Mouse (Mus musculus): ENCODE results near the gene Thsd4.
A peak's percentile ranks its signal among the peaks of the same experiment; 100 is the strongest.
"Not testable (repeated sequence)": the region's sequence is repeated elsewhere in the genome, so short reads cannot be mapped to it uniquely, and the experiment has no call there.

Gene Thsd4

DNA sequence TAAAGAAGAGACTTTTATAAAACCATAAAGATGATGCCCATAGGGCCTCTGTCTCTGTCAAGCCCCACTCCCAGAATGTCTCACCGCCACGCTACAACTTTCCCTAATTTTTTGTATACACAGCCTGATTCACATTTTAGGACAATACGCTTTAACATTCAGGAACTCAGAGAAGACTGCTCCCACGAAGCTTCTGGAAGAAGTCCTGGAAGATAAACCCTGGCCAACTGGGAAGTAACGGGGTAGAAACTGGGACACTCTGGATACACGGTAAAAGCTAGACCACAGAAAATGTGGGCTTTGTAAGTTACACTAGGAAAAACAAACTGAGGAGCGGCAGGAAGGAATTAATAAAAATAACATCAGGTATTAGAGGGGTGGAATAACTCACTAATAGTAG is 318.7 kb downstream of the Thsd4 start:
- DNase-seq = no peak

DNA sequence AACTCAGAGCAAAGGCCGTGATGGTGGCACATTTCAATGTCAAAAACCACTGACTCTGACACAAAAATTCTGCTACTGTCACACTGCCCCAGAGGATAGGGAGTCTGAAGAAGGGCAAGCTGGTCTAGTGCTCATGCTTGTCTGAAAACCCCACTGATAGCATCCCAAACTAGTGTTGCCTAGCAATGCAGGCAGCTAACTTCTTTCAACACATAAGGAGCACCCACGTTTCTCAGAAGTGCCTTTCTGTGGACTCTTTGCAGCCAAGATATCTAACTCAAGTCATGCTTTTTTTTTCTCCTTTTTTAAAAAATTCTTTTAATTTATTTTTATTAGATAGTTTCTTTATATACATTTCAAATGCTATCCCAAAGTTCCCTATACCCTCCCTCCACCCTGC is 321.4 kb downstream of the Thsd4 start:
- DNase-seq = no peak

DNA sequence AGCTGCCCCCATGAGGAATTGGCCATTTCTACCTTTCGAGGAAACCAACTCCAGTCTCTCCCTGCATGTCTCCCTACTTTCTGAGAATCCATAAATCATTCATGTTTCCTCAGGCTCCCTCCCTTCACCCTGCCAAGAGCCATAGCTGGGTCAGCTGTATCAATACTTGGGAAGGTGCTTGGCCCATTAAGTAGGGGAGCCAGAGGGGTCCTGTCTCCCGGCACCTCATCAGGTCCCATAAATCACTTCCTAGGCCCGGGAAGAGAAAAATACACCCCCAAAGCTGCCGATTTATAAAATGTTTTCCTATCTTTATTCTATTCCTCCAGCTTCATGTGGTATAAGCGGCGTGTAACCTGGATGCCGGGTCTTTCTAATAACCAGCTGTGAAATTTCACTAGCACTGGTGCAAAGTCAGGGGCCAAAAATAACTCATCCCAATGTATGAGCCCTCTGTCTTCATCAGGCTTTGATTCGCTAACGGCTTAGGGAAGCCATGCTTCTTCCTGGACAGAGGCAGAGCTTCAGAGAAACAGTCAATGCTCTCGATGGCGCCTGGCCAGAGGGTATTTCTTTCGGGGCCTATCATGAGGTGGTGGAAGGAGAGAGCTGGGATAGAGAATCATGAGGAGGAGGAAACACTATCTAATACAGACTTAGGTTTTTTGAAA is 323.2 kb downstream of the Thsd4 start:
- peak; percentile 8 to 24 for DNase-seq

DNA sequence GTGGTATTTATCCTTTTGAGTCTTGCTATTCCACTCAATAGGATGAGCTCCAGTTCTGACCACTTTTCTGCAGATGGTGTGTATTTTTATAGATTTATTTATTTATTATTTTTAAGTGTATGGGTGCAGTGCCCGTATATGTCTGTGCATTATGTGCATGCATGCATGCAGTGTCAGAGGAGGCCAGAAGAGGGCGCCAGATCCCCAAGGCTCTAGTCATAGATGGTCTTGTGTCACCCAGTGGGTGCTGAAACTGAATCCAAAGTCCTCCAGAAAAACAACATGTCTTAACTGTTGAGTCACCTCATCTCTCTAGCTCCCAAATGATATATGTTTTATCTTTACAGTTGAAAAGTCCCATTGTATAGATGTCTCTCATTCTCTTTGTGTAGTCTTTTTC is 326.3 kb downstream of the Thsd4 start:
- peak in 1 of 2 experiments; percentile 17 for DNase-seq

DNA sequence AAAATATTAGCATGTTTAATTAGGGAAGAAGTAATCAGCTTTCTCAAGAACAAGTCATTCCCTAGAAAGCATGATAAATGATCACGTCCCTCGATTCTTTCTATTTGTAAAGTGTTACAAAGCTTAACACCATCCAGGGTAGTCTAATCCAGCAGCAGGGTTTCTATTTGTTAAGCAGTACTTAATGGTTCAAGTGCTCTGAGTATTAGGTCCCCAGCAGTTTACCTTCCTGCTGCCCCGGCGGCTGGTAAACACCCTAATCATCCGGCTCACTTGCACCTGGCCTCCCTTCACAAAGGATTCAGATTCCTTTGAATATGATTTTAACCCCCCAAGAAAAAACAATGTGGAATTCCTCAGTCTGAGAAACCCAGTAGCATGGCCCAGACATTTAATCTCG is 326.9 kb downstream of the Thsd4 start:
- DNase-seq = no peak

DNA sequence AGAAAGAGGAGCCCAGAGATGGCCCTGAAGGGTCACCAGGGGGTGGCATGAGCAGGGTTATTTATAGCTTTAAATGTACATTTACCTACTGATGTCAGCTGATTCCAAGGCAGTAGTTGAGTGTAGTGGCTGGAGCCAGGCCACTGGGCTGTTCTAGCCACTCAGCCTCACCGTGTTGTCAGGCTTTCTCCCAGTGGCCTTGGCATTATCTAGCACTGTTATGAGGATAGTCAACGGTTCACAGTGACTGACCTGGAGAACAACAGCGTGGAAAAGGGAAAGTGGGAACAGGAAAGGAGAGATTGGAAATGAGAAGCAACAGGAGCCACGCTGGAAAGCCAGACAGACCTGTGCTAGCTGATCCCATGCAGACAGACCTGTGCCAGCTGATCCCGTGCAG is 329.5 kb downstream of the Thsd4 start:
- no peak for DNase-seq

DNA sequence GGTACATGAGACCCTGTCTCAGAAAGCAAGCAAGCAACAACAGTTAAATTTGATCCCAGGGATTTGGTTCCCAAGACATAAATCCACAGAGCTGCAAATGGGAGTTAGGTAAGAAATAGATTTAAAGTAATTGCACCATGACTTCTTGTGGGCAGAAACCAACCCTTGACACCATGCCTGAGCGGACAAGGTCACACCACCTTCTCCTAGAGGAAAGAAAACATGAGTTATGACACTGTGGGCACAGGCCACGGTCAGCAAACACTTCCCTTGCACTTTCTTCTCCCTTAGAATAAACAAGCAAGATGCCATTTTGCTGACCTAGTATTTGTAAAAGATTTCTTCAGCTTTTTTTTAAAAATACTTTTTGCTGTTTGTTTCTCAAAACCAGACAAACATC is 334.4 kb downstream of the Thsd4 start:
- peak; percentile 21 to 36 for DNase-seq

DNA sequence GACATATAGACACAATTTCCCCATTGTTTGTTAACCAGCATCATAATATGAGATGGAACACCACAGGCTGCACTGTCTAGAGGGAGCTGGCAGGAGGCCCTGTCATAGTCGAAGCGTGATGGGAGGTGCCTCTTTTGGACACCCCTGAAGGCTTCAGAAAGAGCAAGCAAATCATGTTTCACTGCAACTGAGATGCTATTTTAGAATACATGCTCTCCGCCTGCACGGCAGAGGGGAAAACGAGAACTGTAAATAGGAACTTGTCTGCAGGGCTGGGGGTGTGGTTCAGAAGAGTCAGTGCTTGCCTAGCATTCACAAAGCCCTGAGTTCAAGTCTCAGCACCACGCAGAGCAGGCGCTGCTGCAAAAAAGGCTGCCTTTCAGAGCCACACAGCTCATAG is 334.9 kb downstream of the Thsd4 start:
- DNase-seq = no peak

DNA sequence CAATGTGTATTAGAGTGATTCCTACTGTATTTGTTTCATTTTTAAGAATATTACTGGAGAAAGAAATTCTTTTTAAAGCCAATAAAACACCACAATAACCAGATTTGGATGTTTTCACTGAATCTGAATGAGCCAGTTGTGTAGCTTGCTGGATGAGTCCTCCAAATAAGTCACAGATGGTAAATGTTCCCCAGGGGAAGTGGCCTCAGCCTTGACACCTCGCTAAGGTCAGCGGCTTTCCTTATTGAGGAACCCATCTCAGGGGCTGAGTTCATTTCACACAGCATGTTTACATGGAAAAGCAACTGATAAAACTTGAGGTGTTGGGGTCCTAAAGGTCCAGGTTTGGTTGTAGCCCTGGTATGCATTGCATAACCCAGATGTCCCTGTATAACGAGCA is 337.8 kb downstream of the Thsd4 start:
- DNase-seq = no peak

DNA sequence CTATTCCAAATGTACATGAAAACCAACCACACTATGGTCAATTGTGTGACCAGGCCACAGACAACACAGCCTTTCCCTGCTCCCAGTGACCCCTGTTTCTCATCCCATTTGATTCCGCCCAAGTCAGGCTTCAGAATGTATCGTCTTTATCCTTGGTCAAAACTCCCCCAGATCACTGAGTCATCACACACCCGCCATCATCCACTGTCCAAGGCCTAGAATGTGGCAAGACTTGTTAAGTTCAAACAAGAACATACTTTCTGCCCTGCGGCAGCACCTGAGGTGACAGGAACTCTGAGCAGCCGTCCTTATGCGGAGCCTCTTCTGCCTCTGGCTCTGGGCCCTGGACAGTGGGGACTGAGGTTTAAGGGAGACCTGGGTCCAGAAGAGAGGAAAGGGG is 339.5 kb downstream of the Thsd4 start:
- no peak for DNase-seq

DNA sequence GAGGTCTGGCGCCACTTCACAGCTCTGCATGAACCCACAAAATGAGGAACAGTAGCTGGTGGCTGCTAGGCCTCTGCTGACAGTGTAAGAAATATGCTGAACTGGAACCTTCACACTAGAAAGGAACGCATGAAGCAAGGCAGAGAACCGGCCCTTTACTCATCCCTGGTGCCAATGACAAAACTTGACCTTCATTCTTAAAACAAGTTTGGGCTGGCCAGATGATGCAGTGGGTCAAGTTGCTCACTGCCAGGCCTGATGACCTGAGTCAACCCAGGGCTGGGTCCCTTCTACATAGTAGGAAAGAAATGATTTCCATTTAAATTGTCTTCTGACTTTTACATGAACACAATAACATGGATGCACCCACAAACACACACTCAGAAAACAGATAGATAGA is 340.9 kb downstream of the Thsd4 start:
- no peak for DNase-seq

DNA sequence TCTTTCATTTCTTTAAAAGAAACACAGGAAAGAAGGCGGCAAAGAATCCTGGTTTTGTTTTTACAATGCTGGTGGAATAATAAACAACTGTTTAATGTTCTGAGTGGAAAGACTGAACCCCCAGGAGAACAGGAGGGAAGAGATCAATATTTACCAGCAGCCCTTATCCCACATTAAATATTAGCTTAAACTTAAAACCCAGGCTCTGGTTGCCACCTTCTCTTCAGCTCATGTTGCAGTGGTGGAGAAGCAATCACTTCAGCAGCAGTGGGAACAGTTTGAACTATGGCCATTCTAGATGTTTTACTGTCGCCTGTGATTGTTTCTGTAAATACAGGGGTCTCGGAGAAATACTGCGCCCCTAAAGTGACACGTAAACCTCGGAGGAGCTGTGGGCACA is 341.7 kb downstream of the Thsd4 start:
- DNase-seq = no peak

DNA sequence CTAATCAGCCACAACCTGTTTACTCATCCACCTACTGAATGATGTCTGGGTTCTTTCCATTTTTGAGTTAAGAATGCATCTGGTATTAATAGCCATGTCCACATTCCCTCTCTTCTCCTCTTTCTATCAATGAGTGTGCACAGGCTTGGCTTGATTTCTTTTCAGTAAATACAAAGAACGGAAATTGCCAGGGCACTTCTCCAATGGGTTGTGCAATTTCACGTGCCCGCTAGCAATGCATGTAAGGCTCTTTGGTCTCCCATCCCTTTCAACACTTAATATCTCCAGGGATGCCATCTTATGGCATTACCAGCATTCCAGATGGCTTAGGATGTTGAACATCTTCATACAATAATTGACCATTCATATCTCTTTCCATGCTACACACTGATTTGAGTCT is 345.5 kb downstream of the Thsd4 start:
- DNase-seq = no peak

DNA sequence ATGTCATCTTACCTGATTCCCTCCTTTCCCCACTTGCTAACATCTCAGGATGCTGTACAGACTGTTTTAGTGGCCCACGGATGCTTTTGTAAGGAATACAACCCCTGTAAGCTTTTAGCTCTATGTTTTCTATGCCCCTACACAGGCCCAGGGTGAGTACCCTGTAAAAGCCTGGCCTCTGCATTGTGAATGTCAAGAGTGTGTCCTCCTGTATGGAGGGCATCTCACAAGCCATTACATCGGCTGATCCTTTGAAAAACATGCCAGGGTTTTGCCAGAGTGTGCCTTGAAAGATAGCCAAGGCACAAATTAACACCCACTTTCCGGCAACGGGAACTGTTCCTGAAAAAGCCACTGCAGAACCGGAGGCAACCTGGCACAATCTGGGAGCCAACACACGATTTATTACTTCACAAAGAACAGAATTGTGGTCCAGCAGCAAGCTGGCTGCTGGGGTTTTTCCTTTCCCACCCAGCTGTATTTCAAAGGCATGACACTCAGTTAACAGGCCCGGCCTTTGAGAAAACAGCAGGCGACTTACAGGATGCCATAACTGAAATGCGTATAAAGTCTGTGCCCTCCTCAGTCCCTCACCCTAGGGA is 349.3 kb downstream of the Thsd4 start:
- DNase-seq = not testable (repeated sequence)

DNA sequence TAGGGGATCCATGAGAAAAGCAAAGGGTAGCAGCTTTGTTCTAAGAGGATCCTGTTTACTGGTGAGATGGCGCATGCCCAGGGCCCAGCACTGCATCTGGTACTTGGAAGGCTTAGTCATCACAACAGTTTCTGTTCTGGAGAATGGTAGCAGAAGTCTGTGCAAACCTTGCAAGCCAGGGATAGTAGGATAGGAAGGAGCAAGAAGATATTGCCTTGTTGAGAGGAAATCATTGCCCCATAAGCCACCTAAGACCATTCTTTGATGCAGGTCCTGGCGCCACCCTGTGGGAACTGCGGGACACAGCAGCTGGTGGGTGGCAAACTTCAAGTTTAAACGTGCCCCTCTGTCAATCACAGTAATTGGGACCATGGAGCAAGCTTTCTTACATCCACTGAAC is 354.9 kb downstream of the Thsd4 start:
- DNase-seq = peak; percentile 51 to 62

DNA sequence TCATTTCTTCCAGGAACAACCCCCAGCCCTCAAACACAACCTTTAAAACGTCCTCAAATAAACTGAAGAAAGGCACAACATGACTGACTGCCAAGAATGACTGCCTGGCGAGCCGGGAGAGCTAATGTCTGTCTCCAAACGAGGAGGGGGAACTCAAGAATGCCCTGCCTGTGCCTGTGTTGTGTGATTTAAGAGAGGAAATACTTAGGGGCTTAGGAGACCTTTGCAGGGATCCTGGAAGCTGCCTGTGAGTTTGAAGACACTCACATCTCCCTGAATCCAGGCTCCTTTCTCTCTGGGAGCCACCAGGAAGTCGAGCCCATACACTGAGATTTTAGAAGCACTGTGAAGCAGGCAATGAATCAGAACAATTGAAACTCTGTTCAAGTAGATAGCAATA is 361.0 kb downstream of the Thsd4 start:
- no peak for DNase-seq

DNA sequence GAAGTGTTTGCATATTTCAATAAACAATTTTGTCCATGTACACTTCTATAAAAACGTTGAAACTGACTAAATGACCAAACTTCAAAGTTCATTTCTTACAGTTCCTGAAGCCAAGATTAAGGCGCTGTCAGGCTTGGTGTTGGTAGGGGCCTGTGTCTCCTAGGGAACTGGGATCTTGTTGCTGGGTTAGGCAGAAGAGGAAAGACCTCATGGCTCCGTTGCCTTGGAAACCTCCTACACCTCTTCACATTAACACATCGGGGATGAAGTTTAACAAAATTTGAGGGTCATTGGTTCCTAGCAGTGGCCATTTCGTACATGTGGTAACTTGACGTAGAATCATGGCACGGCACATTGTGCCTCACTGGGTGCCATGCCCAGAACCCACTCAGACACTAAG is 361.7 kb downstream of the Thsd4 start:
- DNase-seq = no peak

DNA sequence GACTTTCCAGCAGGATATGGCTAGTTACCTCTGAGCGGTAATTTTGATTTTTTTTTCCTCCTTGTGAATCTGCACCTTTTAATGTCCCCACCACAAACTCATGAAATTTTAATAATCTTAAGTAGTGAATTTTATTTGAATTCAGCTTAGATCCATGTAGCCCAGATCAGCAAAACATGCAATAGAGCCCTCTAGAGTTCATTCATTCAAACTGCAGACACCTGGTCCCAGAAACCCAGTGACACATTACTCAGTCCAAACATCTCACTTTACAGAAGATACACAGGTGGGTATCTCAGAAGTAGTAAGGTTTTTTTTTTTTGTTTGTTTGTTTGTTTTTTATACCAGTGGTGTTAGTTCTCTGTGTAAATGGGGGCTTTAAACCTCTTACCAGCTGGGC is 368.9 kb downstream of the Thsd4 start:
- no peak for DNase-seq

DNA sequence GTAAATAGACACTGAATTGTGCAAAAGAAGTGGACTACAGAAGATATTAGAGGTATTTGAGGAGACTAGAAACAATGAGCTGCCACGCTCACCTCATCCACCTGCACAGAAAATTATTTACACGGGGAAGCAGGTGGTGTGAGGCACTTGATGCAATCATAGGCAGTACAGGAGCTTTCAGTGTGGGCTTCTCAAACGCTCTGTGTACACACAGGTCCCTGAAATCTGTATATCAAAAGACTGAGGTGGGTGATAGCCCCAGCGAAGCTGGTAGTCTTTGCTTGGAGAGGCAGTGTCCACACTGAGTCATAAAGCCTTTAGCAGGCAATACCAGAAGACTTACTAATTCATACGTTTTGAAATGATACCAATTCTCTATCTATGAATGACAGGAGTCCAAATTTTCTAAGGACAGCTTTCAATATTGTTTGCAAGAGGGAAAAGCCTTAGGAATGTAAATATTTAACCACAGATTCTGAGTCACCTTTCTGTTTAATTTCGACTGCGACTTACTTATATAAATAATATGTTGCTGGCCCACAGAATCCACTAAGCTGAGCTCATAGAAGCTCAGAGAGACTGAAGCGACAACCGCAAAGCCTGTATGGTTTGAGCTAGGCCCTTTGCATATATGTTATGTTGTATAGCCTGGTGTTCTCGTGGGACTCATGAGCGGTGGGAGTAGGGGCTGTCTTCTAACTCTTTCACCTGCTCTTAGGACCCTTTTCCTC is 369.8 kb downstream of the Thsd4 start:
- no peak for DNase-seq

DNA sequence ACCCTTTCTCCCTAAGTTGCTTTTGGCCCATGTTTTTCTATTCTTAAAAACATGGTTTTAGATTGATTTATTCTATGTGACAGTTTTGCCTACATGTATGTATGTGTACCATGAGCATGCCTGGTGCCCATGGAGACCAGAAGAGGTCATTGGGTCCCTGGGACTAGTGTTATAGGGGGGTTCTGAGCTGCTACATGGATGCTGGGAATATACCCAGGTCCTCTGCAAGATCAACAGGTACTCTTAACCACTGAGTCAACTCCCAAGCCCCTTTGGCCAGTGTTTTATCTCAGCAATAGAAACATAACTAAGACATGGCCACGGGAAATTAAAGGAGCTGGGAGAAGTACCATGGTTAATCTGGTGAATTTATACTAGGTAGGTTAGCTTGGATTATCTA is 371.3 kb downstream of the Thsd4 start:
- no peak for DNase-seq

DNA sequence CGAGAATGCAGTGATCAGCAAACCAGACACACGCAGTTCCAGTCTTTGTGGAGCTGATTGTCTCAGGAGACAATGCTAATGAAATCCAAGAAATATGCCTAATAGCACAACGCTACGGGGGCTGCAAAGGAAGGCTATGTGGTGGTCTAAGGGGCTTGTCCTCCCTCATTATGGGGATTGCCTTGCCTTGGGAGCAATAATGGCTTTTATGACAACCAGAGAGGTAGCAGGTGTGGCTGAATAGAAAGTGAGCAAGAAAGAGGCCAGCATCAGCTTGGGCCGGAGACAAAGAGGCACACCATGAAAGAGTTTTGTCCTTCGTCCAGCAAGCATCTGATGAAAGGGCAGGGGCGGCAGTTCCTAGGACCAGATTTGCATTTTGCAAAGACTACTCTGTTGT is 372.9 kb downstream of the Thsd4 start:
- no peak for DNase-seq

DNA sequence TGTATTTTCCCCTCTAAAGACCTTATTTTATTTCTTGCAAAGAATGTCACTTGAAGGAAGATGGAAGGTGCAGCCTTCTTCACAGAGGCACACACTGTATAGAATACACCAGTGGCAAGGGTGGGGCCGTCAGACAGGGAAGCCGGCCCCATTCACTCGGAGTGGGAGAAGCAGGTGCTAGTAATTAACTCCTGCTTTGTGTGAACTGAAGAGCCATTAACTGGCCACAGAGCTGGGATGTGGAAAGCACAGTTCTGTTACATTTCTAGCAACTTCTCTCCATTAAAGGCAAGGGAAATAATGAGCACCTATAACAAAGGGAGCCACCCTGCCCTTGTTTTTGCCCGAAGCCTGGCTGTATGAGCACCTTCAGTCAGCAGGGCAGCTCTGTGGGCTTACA is 374.4 kb downstream of the Thsd4 start:
- DNase-seq = no peak

DNA sequence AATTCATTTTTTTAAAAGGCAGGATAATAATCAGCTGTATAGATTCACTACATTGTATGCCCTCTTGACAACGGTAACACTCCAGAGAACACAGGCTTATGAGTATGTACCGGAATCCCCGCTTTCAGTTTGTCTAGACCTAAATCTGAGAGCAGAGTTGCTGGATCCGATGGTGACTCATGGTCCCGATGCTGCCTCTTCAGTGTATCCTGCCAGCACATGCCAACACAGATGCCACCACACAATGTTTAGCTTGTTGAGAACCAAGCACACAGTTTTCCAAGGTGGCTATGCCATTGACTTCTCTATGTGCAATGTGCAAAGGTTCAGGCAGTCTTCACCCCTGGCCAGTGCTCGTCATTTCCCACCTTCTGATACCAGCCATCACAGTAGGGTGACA is 378.0 kb downstream of the Thsd4 start:
- no peak for DNase-seq

DNA sequence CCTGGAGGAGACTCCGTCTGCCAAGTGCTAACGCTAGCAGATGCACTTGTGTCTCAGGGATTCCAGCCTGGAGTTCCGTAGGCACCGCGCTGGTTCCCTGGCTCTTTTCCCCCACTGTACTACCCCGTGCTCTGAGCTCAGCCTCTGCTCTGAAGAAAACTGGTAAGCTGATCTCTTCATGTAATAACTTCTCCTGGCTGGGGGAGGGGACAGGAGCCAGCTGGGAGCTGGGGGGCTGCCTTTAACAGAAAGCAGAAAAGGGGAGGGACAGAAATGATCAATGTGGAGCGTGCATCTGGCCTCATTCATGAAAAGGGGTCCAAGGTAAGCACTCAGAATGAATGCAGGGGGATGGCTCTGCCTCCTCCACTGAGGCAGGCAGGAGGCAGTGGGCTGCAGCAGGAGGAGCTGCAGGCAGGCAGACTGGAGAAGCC is 380.7 kb downstream of the Thsd4 start:
- DNase-seq = peak; percentile 10 to 19

All from kidney, postnatal 4 days (tissue).